Mouse (Mus musculus): ENCODE results near the gene Vmn1r104. TPM values are rescaled to one million over a fixed set of nuclear protein-coding genes. Genes with fewer than 3 reads are reported as not detected.
"Not testable (repeated sequence)": the region's sequence is repeated elsewhere in the genome, so short reads cannot be mapped to it uniquely, and the experiment has no call there.

Vmn1r104 gene
- polyA plus RNA-seq (2015; fragmentation: Nextera tagmentation; extraction: Ambion mirVana) = not detected in 2 replicates

DNA sequence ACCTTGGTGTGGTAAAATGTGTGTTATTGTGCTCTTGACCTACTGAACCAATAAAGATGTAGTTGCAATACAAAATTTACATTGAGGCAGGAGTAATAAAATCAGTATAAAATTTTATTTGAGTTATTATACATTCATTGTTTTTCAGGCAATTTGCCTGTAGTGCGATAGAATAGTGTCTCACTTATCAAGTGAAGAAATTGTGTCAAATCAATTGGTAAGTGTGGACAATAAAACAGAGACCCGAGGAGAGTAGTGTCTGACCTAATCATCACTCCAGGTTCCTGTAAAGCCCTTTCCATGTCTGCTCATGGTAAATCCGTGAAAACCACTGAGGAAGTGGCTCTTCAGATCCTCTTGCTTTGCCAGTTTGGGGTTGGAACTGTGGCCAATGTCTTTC, at the start of gene Vmn1r104:
Gene Vmn1r104 (plus strand): TSS at position 301 of the 400 bp plus-strand sequence.
- not testable (repeated sequence) for DNase-seq (ENCODE audit: low spot score)

DNA sequence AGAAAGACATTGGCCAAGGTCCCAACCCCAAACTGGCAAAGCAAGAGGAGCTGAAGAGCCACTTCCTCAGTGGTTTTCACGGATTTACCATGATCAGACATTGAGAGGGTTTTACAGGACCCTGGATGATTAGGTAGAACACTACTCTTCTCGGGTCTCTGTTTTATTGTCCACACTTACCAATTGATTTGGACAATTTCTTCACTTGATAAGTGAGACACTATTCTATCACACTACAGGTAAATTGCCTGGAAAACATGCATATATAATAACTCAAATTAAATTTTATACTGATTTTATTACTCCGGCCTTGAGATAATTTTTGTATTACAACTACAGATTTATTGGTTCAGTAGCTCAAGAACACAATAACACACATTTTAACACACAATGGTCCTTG, 23.2 kb upstream of the Vmn1r104 start, which contains the start of gene Vmn1r103:
Gene Vmn1r103 (minus strand): TSS at position 101 of the 400 bp plus-strand sequence.
- DNase-seq (ENCODE audit: low spot score) = not testable (repeated sequence)

DNA sequence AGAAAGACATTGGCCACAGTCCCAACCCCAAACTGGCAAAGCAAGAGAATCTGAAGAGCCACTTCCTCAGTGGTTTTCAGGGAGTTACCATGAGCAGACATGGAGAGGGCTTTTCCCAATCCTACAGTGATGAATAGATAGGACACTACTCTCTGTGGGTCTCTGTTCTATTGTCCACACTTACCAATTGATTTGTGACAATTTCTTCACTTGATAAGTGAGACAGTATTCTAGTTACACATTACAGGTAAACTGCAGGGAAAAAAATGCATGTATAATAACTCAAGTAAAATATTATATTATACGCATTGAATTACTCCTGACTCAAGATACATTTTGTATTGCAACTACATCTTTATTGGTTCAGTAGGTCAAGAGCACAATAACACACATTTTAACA, 12.0 kb downstream of the Vmn1r104 start, which contains the start of gene Gm5726:
Gene Gm5726 (minus strand): TSS at position 101 of the 400 bp plus-strand sequence.
- not testable (repeated sequence) for DNase-seq (ENCODE audit: low spot score)

DNA sequence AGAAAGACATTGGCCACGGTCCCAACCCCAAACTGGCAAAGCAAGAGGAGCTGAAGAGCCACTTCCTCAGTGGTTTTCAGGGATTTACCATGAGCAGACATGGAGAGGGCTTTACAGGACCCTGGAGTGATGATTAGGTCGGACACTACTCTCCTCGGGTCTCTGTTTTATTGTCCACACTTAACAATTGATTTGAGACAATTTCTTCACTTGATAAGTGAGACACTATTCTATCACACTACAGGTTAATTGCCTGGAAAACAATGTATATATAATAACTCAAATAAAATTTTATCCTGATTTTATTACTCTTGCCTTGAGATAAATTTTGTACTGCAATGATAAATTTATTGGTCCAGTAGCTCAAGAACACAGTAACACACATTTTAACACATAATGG, 42.5 kb downstream of the Vmn1r104 start, which contains the start of gene Gm4141:
Gene Gm4141 (minus strand): TSS at position 101 of the 400 bp plus-strand sequence.
- DNase-seq (ENCODE audit: low spot score) = not testable (repeated sequence)

Other genes starting within 250 kb of the Vmn1r104 start
- not detected in 2 replicates for gene Gm4133, start 199.8 kb upstream of the Vmn1r104 start, polyA plus RNA-seq (2015; fragmentation: Nextera tagmentation; extraction: Ambion mirVana)
- gene Gm5728, start 158.4 kb upstream of the Vmn1r104 start, polyA plus RNA-seq (2015; fragmentation: Nextera tagmentation; extraction: Ambion mirVana) = not detected in 2 replicates
- not detected in 2 replicates for gene Vmn1r100, start 115.9 kb upstream of the Vmn1r104 start, polyA plus RNA-seq (2015; fragmentation: Nextera tagmentation; extraction: Ambion mirVana)
- not detected in 2 replicates for gene Vmn1r101, start 91.2 kb upstream of the Vmn1r104 start, polyA plus RNA-seq (2015; fragmentation: Nextera tagmentation; extraction: Ambion mirVana)
- gene Gm10670, start 58.9 kb upstream of the Vmn1r104 start, polyA plus RNA-seq (2015; fragmentation: Nextera tagmentation; extraction: Ambion mirVana) = not detected in 2 replicates
- gene Vmn1r103, start 23.3 kb upstream of the Vmn1r104 start, polyA plus RNA-seq (2015; fragmentation: Nextera tagmentation; extraction: Ambion mirVana) = not detected in 2 replicates
- gene Gm5726, start 11.9 kb downstream of the Vmn1r104 start, polyA plus RNA-seq (2015; fragmentation: Nextera tagmentation; extraction: Ambion mirVana) = not detected in 2 replicates
- gene Gm4141, start 42.4 kb downstream of the Vmn1r104 start, polyA plus RNA-seq (2015; fragmentation: Nextera tagmentation; extraction: Ambion mirVana) = not detected in 2 replicates
- gene Gm4513, start 65.2 kb downstream of the Vmn1r104 start, polyA plus RNA-seq (2015; fragmentation: Nextera tagmentation; extraction: Ambion mirVana) = not detected in 2 replicates
- gene Vmn1r107, start 135.1 kb downstream of the Vmn1r104 start, polyA plus RNA-seq (2015; fragmentation: Nextera tagmentation; extraction: Ambion mirVana) = not detected in 2 replicates
- not detected in 2 replicates for gene Vmn1r111, start 169.4 kb downstream of the Vmn1r104 start, polyA plus RNA-seq (2015; fragmentation: Nextera tagmentation; extraction: Ambion mirVana)
- gene Gm10668, start 196.8 kb downstream of the Vmn1r104 start, polyA plus RNA-seq (2015; fragmentation: Nextera tagmentation; extraction: Ambion mirVana) = not detected in 2 replicates
- gene Vmn1r112, start 237.3 kb downstream of the Vmn1r104 start, polyA plus RNA-seq (2015; fragmentation: Nextera tagmentation; extraction: Ambion mirVana) = not detected in 2 replicates